Mouse (Mus musculus) MEL (cell line): ENCODE data around the gene Olfr639.

Experiments
- BHLHE40 ChIP-seq: IDR thresholded peaks from 2 replicates; pipeline ENCODE4 v1.6.1; 2012; ENCODE audit warnings: low read depth, mild to moderate bottlenecking, inconsistent platforms, low read length, improper control_type of control experiment, borderline replicate concordance
- CTCF ChIP-seq, 3 experiments: IDR thresholded peaks in 2 of 3; conservative IDR thresholded peaks in 1 of 3; 2 replicates each; pipeline ENCODE4 v1.5.1; 2011 to 2012; ENCODE audit warnings: low read length in 3 of 3, low read depth in 2 of 3, mild to moderate bottlenecking in 2 of 3, improper control_type of control experiment in 1 of 3, inconsistent platforms in 1 of 3, mixed read lengths in 1 of 3, moderate library complexity in 1 of 3; ENCODE audit not compliant: control insufficient read depth in 1 of 3, insufficient read depth in 1 of 3, poor library complexity in 1 of 3, severe bottlenecking in 1 of 3
- GATA1 ChIP-seq: IDR thresholded peaks from 2 replicates; pipeline ENCODE4 v1.6.1; 2011; ENCODE audit warnings: low read depth, low read length, improper control_type of control experiment
- HCFC1 ChIP-seq: IDR thresholded peaks from 2 replicates; pipeline ENCODE4 v1.6.1; 2012; ENCODE audit warnings: low read depth, mild to moderate bottlenecking, inconsistent platforms, low read length, improper control_type of control experiment, moderate library complexity
- MYC ChIP-seq: IDR thresholded peaks from 2 replicates; pipeline ENCODE4 v1.6.1; 2011; ENCODE audit warnings: low read depth, mild to moderate bottlenecking, low read length, improper control_type of control experiment, moderate library complexity
- POLR2AphosphoS2 ChIP-seq: IDR thresholded peaks from 2 replicates; pipeline ENCODE4 v1.6.1; 2011; ENCODE audit warnings: low read length, improper control_type of control experiment
- TAL1 ChIP-seq: IDR thresholded peaks from 2 replicates; pipeline ENCODE4 v1.6.1; 2012; ENCODE audit warnings: mild to moderate bottlenecking, inconsistent platforms, low read length, moderate library complexity, mixed read lengths
- TBP ChIP-seq: IDR thresholded peaks from 2 replicates; pipeline ENCODE4 v1.8.0; 2011; ENCODE audit warnings: low read depth, low read length, improper control_type of control experiment
- UBTF ChIP-seq: IDR thresholded peaks from 2 replicates; pipeline ENCODE4 v1.6.1; 2012; ENCODE audit warnings: low read depth, mild to moderate bottlenecking, inconsistent platforms, low read length, improper control_type of control experiment, moderate library complexity, borderline replicate concordance; ENCODE audit not compliant: insufficient read depth
- USF1 ChIP-seq: IDR thresholded peaks from 2 replicates; pipeline ENCODE4 v1.6.1; 2014; ENCODE audit warnings: low read depth, mild to moderate bottlenecking, inconsistent platforms, low read length, improper control_type of control experiment, moderate library complexity

- TF ChIP-seq TBP, result no peak
- no peak for TF ChIP-seq CTCF (IDR thresholded peaks at IDR 0.05 in 2 of 3, conservative IDR thresholded peaks at IDR 0.05 in 1 of 3; ENCODE audit: control insufficient read depth in 1 of 3, insufficient read depth in 1 of 3, low read depth in 2 of 3, low read length in 3 of 3, poor library complexity in 1 of 3, severe bottlenecking in 1 of 3)
- no peak for TF ChIP-seq GATA1
- no peak for TF ChIP-seq UBTF
- TF ChIP-seq TAL1, result no peak
- TF ChIP-seq BHLHE40, result no peak
- TF ChIP-seq POLR2AphosphoS2, result no peak
- TF ChIP-seq HCFC1, result no peak
- TF ChIP-seq USF1, result no peak
- TF ChIP-seq MYC, result no peak
Measured at GRCm38 (mm10) chr7:104017203-104017602, at the start of gene Olfr639.
